Mouse (Mus musculus) urinary bladder, postnatal 10 days (tissue): ENCODE results near the gene Cyp2d40.
"Not testable (repeated sequence)": the region's sequence is repeated elsewhere in the genome, so short reads cannot be mapped to it uniquely, and the experiment has no call there.

Source experiments
- DNase-seq: peaks from one replicate; pipeline ENCODE4 v3.0.0; 2022; ENCODE audit warnings: low spot score

Gene Cyp2d40

DNA sequence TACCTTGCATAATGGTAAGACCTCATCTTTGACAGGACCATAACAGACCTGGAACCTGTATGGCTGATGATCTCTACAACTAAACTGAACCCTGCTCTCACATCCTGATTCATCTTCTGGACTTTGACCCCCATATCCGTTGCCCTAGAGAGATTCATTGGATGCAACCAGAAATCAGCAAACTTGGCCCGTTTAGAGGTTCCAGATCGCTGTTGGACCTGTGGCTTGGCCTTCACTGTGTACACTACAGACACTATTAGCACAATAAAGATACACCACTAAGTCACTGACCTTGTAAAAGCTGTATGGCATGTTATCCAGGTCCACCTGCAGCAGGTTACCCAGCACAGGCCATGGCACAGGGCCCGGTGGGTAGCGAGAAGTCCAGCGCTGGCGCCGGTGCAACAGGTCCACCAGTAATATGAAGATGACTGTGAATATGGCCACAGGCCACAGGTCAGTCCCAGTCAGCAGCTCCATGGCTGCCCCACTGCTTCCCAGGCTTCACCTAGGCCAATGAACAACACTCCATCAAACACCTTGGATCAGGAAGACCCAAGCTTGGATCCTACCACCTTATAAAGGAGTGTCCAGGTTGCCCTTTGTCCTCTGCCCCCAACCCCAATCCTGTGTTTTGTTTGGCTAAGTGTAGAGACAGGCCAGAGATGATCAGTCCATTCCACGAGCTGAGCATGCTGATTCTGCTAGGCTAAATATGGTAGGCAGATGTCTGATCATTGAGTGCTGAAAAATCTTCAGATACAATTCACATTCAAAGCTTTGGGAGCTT lies at the start of gene Cyp2d40:
TSS of gene Cyp2d40 (minus strand) at position 553 of the 790 bp plus-strand sequence.
- DNase-seq = no peak

GRCm38 (mm10) chr15:82810556-82810955 lies 46.6 kb upstream of the Cyp2d40 start:
- no peak for DNase-seq

DNA sequence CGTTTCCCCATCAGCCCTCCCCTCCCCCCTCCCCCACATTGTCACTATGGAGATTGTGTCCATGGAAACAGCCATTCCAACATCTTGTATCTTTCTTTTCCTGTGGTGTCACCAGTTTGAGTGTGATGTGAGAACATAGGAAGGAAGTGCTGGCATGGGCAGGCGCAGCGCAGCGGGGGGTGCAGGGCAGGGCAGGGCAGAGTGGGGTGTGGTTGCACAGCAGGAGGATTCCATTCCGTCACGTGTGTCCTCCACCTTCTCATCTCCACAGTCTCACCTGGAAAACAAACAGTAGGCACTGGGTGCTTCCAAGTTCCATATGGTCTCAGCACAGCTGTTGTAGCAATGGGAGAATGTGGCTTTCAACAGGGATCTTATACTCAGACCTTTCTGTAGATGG lies 45.5 kb upstream of the Cyp2d40 start:
- DNase-seq = no peak

DNA sequence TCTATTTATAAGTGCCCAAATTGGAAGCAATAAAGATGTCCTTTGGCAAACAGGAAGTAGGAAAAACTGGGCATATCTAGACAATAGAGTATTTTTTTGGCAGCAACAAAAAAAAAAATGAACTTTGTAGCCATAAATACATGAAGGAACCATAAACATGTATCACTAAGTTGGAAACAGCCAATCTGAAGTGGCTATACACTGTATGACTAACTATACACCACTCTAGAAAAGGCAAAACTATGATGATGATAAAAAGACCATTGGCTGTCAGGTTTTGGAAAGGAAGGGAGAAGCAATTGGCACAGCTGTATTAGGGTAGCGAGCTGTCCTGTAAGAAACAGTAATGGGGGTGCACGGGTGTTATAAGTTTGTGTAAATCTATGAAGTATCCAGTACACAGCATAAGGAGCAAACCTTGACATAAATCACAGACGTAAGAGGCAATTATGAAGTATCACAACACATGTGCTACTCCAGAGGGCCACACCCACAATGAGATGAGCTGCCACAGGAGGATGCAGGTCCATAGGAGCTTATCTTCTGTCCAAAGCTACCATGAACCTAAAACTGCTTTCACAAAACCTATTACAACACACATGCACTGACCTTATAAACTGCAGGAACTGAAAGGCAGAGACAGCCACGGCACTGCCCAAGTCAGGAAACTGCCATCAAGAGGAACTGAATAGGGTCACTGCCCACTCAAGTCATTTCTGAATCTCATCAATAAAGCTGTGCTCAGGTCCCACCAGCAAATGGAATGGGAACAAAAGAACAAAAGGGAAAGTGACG lies 43.2 kb upstream of the Cyp2d40 start:
- no peak for DNase-seq

DNA sequence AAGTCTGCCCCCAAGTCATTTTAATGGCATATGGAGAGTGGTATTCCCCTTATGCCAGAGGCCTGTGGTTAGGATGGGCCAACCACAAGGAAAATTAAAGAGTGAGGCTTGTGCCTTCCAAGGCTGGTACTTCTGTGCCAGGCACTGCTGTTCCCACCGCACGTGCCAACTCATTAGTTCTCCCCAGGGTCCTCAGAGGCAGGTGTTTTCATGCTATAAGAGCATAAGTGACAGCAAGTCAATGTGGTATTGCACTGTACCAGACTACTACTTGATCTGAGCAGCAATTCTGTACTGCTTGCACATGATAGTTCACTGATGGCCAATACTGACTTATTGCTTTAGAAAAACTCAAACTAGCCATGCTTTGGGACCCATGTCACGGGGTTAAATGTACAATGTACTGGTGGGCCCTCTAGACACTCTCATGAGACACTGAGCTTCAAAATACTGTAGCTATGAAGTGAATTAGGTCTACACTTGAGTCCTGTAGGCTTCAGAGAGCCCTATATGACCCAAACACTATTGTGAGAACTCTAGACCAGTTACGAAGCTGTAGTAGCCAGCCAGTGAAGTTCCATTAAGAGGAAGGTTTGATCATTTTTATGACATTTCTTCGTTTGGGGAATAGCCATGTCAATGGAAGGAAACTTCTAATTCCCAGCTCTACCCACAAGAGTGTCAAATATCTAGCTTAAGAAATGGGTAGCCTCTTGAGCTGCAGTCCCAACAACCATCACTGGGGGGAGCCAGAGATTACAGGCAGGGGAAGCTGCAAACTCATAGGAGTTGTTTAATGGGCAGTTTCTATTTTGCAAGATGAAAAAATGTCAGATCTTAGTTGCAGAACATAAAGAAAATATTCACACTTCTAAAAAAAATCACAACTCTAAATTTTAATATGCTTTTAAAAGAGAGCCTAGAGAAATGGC lies 41.0 kb upstream of the Cyp2d40 start:
- peak; percentile 40 for DNase-seq

- no peak for DNase-seq
These were observed 32.0 kb upstream of the Cyp2d40 start for GRCm38 (mm10) chr15:82795936-82796440.

DNA sequence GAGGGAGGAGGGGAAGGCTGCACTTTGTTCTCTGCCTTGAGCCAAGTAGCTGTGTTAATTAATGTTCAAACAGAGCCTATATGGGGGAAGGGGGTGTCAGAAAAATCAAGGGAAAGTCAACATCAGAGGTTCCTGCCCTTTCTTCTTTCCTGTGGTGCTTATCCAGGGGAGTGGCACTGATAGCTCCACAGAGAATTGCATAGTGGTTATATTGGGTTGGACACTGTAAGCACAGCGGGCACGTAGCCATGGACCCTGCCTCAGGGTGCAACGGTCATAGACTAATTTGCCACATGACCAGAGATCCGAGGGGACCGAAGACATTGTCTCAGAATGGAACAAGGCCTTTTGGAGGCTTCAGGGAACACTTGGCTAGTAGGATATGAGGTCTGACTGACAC lies 30.3 kb upstream of the Cyp2d40 start, which contains the start of gene Cyp2d26:
TSS of gene Cyp2d26 (minus strand) at position 18 of the 400 bp plus-strand sequence.
- DNase-seq = no peak

DNA sequence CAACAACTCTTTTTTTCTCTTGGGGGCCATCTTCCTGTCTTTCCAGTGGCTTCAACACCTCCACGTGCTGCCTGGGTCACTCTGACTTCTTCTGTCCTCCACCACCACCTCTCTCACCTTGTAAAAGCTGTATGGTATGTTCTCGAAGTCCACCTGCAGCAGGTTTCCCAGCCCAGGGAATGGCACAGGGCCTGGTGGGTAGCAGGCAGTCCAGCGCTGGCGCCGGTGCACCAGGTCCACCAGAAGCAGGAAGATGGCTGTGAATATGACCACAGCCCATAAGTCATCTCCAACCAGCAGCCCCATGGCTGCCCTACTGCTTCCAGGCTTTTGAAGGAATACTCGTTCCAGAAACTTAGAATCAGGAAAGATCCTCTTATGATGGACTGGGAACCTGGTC lies 29.9 kb upstream of the Cyp2d40 start:
- no peak for DNase-seq

DNA sequence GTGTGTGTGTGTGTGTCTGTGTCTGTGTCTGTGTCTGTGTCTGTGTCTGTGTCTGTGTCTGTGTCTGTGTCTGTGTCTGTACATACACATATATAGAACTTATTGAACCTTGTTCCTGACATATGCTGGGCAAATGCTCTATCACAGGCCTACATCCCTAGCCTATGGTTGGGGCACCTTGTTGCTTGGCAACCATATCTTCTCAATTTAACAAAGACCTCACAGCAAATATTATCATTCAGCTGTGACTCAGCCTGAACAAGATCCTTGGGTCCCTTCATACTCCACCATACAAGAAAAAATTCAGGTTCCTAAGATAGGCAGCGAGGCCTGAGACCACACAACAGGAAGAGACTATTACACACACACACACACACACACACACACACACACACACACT lies 29.5 kb upstream of the Cyp2d40 start:
- DNase-seq = no peak

DNA sequence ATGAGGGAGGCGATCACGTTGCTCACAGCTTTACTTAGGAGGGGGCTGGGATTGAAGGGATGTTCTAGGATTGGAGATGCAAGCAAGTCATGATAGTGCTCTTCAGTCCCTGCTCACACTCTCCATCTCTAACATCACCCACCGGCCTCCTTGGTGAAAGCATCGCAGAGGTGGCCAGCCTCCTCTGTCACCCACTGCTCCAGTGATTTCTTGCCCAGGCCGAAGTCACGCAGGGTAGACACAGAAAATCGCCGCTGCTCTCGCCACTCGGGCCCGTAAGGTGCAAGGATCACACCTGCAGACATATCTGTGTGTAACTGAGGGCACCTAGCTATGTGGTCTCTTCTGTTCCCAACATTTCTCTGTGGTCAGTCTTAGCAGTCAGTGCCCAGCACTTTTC lies 28.6 kb upstream of the Cyp2d40 start:
- no peak for DNase-seq

DNA sequence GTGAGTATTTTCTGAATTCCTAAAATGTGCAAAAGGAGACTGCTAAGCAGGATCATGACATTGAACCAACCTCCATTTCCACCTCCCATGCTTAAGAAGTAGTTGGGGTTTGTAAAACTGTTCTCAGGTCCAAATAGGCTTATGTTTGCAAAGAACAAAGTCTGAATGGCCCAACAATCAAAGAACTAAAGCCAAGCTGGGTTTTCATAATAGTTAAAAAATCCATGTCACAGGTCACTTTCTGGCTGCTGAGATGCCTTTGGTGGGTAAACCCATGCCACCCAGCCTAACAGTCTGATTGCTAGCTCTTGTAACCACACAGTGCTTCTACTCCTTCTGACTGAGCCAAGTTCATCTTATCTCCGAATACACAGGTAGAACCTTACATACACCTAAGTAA lies 20.6 kb upstream of the Cyp2d40 start:
- no peak for DNase-seq

DNA sequence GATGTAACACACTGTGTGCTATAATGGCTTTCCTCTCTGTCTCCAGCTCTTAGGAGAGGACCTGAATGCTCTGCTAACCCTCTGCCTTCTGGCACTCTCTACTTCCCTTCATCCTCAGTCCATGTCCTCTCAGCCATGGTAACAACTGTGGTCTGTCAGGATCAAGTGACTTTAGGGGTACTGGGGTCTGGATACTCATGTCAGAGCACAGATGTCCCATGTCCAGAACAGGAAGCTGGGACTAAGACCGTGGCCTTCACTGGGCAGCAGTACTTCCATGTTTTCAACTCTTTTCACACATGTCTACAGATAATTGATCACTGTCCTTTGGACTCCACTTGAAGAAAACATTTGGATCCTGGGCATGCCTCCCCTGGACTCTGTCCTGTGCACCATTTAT lies 19.8 kb upstream of the Cyp2d40 start:
- DNase-seq = no peak

DNA sequence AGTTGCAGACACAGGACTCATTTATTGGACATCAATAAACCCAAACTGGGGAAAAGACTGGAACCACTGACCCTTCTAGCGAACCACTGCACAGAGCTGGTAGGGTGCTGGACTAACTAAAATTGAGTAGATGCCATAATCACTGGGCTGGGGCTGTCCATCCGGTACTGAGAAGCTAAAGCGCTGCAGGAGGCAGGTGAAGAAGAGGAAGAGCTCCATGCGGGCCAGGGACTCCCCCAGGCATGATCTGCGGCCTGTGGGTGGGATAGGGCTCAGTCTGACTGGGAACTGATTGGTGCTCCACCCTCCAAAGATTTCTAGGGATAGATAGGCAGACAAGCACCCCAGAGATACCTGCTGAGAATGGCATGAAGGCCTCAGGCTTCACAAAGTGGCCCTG lies 13.9 kb upstream of the Cyp2d40 start:
- DNase-seq = not testable (repeated sequence)

DNA sequence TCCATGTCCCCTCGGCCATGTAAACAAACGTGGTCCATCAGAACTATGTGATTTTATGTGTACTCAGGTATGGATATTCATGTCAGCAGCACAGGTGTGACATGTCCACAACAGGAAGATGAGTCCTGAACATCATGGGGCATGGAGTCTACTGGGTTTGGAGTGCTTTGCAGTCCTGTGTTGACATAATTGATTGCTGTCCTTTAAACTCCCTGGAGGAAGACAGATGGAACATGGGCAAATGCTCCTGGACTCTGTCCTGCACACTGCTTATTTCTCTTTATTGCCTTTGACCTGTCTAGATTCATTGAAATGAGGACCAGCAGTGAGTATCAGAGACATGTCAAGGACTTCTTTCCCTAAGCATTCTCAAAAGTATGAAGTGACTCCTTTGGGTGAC lies 2.0 kb upstream of the Cyp2d40 start:
- no peak for DNase-seq

GRCm38 (mm10) chr15:82764881-82765280 lies 898 bp upstream of the Cyp2d40 start:
- no peak for DNase-seq

GRCm38 (mm10) chr15:82748141-82748540 lies 15.8 kb downstream of the Cyp2d40 start:
- no peak for DNase-seq

- DNase-seq = no peak
These were observed 16.5 kb downstream of the Cyp2d40 start for GRCm38 (mm10) chr15:82747516-82747915.

- not testable (repeated sequence) for DNase-seq
These were observed 30.6 kb downstream of the Cyp2d40 start for GRCm38 (mm10) chr15:82733331-82733925.
